Mouse (Mus musculus) forebrain, embryonic 11.5 days (tissue): ENCODE data around the gene Pou3f4. TPM values are rescaled to one million over a fixed set of nuclear protein-coding genes. Genes with fewer than 3 reads are reported as not detected.

Experiments used
- ATAC-seq: fragments of 200-750 bp; cut with Nextera tagmentation; replicated peaks from 2 replicates; pipeline ENCODE4 v1.8.0; 2017; ENCODE audit warnings: moderate TSS enrichment; ENCODE audit not compliant: low FRiP score
- DNase-seq: peaks from one replicate; pipeline ENCODE4 v3.0.0-alpha.2; 2017; ENCODE audit warnings: low spot score
- H3K27ac ChIP-seq: fragments of 300-500 bp; sonication (generic); 2 replicates; pipeline ENCODE4 v1.5.1; 2014; ENCODE audit warnings: low read depth, low read length
- H3K27me3 ChIP-seq: fragments of 300-500 bp; sonication (generic); 2 replicates; pipeline ENCODE4 v1.6.1; 2014; ENCODE audit warnings: mild to moderate bottlenecking, low read length, mixed read lengths; ENCODE audit not compliant: control insufficient read depth, insufficient read depth
- H3K36me3 ChIP-seq: fragments of 300-500 bp; sonication (generic); 2 replicates; pipeline ENCODE4 v1.6.1; 2014; ENCODE audit warnings: mild to moderate bottlenecking, low read length, moderate library complexity, mixed read lengths; ENCODE audit not compliant: control insufficient read depth, insufficient read depth
- H3K4me1 ChIP-seq: fragments of 300-500 bp; sonication (generic); replicated peaks from 2 replicates; pipeline ENCODE4 v1.6.1; 2014; ENCODE audit warnings: low read length, mixed read lengths; ENCODE audit not compliant: control insufficient read depth, insufficient read depth
- H3K4me2 ChIP-seq: fragments of 300-500 bp; sonication (generic); 2 replicates; pipeline ENCODE4 v1.6.1; 2014; ENCODE audit warnings: low read depth, mild to moderate bottlenecking, low read length, moderate library complexity, mixed read lengths; ENCODE audit not compliant: severe bottlenecking
- H3K4me3 ChIP-seq: fragments of 300-500 bp; sonication (generic); 2 replicates; pipeline ENCODE4 v1.5.1; 2014; ENCODE audit warnings: low read depth, low read length
- H3K9ac ChIP-seq: fragments of 300-500 bp; sonication (generic); 2 replicates; pipeline ENCODE4 v1.6.1; 2014; ENCODE audit warnings: low read length
- H3K9me3 ChIP-seq: fragments of 300-500 bp; sonication (generic); 2 replicates; pipeline ENCODE4 v1.6.1; 2016; ENCODE audit warnings: low read length, mixed read lengths; ENCODE audit not compliant: control insufficient read depth
- WGBS: fragments of 180-500 bp; shearing (Covaris S2); extraction: QIAGEN DNeasy Blood & Tissue Kit; methylation state at CpG from one replicate; pipeline ENCODE4 v1.1.7; 2014; 5-methylcytosine and 5-hydroxymethylcytosine counted together
- polyA plus RNA-seq: library from polyadenylated mRNA; unstranded; fragments of >200 nt; fragmentation: Nextera tagmentation; extraction: Ambion mirVana; gene quantifications from 2 replicates; pipeline ENCODE4 v1.2.1, GENCODE M21; 2014

The Pou3f4 gene
- polyA plus RNA-seq, 1 experiment from 2014 or later: 8.3 TPM

GRCm38 (mm10) chrX:110814592-110815548 is 790 bp downstream of the Pou3f4 start:
- peak overlapping the region; percentile 50 for H3K4me2 ChIP-seq
- peak overlapping the region; percentile 64 for H3K9ac ChIP-seq
- H3K27me3 ChIP-seq: no peaks in the 10 kb centered on the region
- H3K36me3 ChIP-seq: no peaks in the 10 kb centered on the region
- H3K4me3 ChIP-seq: peak overlapping the region; percentile 49
- peak overlapping the region; percentile 70; the same call in 1 of the 2 replicates for H3K27ac ChIP-seq
- DNase-seq (peak; percentile 70), ATAC-seq (peak; percentile 19)
- no peaks in the 10 kb centered on the region for H3K9me3 ChIP-seq
- 16% methylated on average over 51 of the region's 52 CpGs for WGBS
- peaks cover 2% of the 10 kb centered on the region; the same call in 1 of the 2 replicates for H3K4me1 ChIP-seq

GRCm38 (mm10) chrX:110815549-110815930 is 1.5 kb downstream of the Pou3f4 start:
- Histone ChIP-seq H3K4me2 (peak overlapping the region; percentile 50), H3K36me3 (no peaks in the 10 kb centered on the region), H3K9me3 (no peaks in the 10 kb centered on the region), H3K27ac (0 out of 2 replicates have a peak overlapping the region, but pooled peaks have one; percentile 70), H3K4me1 (peaks cover 2% of the 10 kb centered on the region; the same call in 1 of the 2 replicates), H3K9ac (peak overlapping the region; percentile 64), H3K27me3 (no peaks in the 10 kb centered on the region), H3K4me3 (peak overlapping the region; percentile 49)
- WGBS: 57% methylated on average over 18 of the region's 18 CpGs
- DNase-seq (no peak), ATAC-seq (no peak)

GRCm38 (mm10) chrX:110816609-110817008 is 2.5 kb downstream of the Pou3f4 start:
- 19% methylated on average over 16 of the region's 16 CpGs for WGBS
- peak overlapping the region; percentile 49 for H3K4me3 ChIP-seq
- no peaks in the 10 kb centered on the region for H3K27me3 ChIP-seq
- DNase-seq (no peak), ATAC-seq (no peak)
- peak overlapping the region; percentile 59 for H3K9ac ChIP-seq
- H3K9me3 ChIP-seq: no peaks in the 10 kb centered on the region
- peaks cover 2% of the 10 kb centered on the region; the same call in 1 of the 2 replicates for H3K4me1 ChIP-seq
- no peaks in the 10 kb centered on the region for H3K36me3 ChIP-seq
- no peak overlapping the region; the same call in 1 of the 2 replicates for H3K27ac ChIP-seq
- H3K4me2 ChIP-seq: peak overlapping the region; percentile 50

GRCm38 (mm10) chrX:110817211-110817610 is 3.1 kb downstream of the Pou3f4 start:
- Histone ChIP-seq H3K36me3 (no peaks in the 10 kb centered on the region), H3K4me1 (peaks cover 2% of the 10 kb centered on the region; the same call in 1 of the 2 replicates), H3K9me3 (no peaks in the 10 kb centered on the region), H3K4me2 (peak overlapping the region; percentile 50), H3K27me3 (no peaks in the 10 kb centered on the region), H3K9ac (peak overlapping the region; percentile 59), H3K27ac (no peak overlapping the region), H3K4me3 (peak overlapping the region; percentile 49)
- WGBS: 14% methylated on average over 10 of the region's 10 CpGs
- no peak for ATAC-seq
- no peak for DNase-seq

DNA sequence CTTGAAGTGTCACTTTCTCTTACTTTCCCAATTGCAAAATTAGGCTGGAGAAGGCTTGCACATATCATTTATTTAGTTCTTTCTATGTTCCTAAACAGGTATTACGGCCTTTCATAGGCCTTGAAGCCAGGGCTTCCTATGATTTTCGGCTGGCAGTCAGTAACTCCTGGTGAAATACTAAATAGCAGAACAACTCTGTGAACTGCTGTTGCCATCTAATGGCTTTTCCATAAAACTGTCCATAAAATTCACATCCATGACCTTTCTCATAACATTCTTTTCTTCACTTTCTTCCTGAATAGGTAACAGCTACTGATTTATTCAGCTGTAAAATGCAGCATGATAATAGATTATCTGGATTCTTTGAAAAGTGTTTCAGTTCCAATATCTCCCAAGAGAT is 23.4 kb downstream of the Pou3f4 start:
- Histone ChIP-seq H3K4me2 (no peak overlapping the region), H3K4me1 (no peaks in the 10 kb centered on the region), H3K27ac (no peak overlapping the region), H3K36me3 (no peaks in the 10 kb centered on the region), H3K4me3 (no peak overlapping the region), H3K9ac (no peak overlapping the region), H3K27me3 (no peaks in the 10 kb centered on the region), H3K9me3 (no peaks in the 10 kb centered on the region)
- ATAC-seq: no peak
- 76% methylated on average over 2 of the region's 2 CpGs for WGBS
- DNase-seq: no peak

DNA sequence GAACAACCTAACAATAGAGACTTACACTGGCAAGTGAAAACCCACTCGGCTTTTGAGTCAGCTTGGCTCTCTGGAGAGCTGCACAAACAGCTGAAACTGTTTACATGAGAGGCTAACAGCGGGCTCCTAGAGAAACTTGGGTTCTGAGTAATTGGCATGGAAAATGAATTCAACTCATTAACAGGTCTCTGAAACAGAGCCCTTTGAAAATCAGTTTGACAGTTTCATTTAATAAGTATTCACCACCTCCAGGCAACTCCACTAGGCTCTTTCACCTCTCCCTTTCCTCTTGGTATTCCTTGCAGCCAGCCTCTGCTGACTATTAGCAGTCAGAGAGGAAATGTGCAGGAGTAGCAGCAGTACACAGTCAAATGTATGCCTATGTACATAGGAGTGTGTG is 37.2 kb downstream of the Pou3f4 start:
- H3K4me1 ChIP-seq: no peaks in the 10 kb centered on the region
- ATAC-seq (peak; percentile 77), DNase-seq (no peak)
- no peak overlapping the region for H3K4me2 ChIP-seq
- H3K27me3 ChIP-seq: no peaks in the 10 kb centered on the region
- no peak overlapping the region for H3K4me3 ChIP-seq
- H3K9ac ChIP-seq: no peak overlapping the region
- 46% methylated on average over 2 of the region's 2 CpGs for WGBS
- H3K9me3 ChIP-seq: no peaks in the 10 kb centered on the region
- no peaks in the 10 kb centered on the region for H3K36me3 ChIP-seq
- H3K27ac ChIP-seq: no peak overlapping the region
